Mouse (Mus musculus) adrenal gland (tissue): Measurements from ENCODE around the gene Senp1.

Source experiments
- intact Hi-C: fragments of 180-260 bp; cut with DNase I; formaldehyde crosslinking; loops from one replicate; pipeline ENCODE4 v1.15.1; 2025

Senp1 gene

GRCm38 (mm10) chr15:98108297-98109152 lies 15.0 kb upstream of the Senp1 start:
- intact Hi-C loops, result no loop called here

DNA sequence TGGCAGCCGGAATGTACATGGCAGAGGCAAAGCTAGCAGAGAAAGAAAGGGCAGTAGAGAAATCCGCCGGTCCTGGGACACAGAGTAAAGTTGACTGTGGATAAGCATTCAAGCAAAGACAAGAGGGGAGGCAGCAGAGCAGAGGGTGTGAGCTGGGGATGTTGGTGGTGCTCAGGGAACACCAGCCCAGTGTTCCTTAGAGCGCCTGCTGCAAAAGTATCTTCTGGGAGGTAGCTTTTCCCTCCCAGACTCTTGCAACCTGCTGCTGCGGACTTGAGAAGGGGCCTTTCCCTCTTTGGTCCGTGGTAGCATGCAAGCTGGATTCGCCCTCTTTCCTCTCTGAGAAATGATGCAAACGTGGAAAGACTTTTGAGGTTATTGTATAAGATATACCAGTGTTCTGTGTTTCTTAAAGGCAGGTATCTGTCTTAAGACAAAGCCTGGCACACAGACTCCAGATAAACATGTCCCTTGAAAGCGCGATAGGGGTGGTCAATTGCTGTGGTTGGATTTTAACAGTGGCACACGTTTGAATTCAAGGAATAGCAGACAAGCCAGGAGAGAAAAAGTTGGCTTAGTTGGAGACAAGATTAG lies 14.3 kb upstream of the Senp1 start:
- intact Hi-C loops, result no loop called here

GRCm38 (mm10) chr15:98107230-98107629 lies 13.7 kb upstream of the Senp1 start:
- intact Hi-C loops, result no loop called here

DNA sequence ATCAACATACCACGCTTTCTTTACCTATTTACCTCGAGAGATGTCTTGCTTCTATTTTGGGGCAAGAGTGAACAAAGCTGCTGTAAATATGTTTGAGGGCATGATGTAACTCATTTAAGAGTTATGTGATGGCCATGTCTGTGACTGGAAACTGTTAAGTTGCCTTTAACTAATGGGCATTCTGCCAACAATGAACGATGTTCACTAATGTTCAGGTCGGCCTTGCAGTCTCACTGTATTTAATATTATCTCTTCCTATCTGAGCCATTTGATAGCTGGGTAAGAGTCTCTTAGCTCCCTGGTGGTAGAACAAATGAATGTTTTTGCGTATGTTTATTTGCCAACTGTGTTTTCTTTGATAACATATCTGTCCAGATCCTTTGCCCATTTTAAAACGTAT lies 13.0 kb upstream of the Senp1 start:
- intact Hi-C loops, result no loop called here

GRCm38 (mm10) chr15:98102401-98102800 lies 8.9 kb upstream of the Senp1 start:
- intact Hi-C loops, result no loop called here

GRCm38 (mm10) chr15:98098519-98098918 lies 5.0 kb upstream of the Senp1 start:
- intact Hi-C loops, result no loop called here

GRCm38 (mm10) chr15:98096957-98097356 lies 3.4 kb upstream of the Senp1 start:
- intact Hi-C loops, result no loop called here

GRCm38 (mm10) chr15:98094905-98095304 lies 1.4 kb upstream of the Senp1 start:
- intact Hi-C loops, result no loop called here

DNA sequence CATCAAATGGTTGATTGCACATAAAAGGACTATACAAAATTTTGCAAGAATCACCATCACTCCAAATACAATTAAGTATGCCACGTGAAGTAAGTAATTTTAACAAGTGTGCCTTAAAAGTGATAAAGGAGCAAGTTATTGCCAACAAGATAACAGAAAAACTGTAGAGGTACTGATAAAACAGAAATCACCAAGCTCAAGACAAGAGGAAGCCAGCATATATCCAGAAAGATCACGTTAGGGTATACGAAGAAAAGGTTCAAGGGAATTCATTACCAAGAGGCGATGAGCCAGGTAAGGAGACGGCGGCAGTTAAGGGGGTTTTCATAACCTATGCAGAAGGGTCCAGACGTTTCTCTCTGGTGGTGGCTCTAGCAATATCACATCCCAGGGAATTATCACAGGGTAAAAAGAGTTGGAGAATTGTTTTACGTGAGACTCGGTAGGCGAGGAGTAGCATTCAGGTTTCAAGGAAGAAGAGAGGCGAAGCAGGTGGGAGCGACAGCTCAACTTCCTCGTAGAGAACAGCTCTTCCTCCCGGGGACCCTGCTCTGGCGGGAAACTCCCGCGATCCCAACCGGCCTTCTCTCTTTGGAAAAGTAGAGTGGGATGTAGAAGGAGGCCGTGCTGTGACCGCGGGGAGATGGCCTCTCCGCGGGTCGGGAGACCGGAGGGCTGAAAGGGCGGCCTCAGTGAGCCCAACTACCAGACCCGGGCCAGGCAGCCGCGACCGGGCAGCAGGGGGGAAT lies 998 bp downstream of the Senp1 start, which contains the start of gene Pfkm:
Gene Pfkm (plus strand): TSS at position 218 of the 749 bp plus-strand sequence.
- intact Hi-C loops, result no loop called here

DNA sequence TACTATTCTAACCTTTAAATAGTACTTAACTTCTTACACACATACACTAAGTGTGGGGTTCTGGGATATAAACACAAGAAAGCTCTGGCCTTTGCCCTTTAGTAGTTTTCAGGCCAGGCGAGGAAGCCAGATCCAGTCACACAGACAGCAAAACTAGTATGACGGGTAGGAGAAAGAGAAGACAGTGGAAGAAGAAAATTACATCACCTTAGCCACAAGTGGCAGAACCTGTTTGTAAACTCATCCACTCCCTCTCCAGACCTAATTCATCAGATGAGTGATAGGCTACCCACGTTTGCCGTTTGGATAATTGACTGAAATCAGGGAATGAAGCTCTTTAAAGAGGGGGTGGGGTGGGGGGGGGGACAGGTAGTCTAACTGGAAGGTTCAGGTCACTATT lies 1.7 kb downstream of the Senp1 start:
- intact Hi-C loops, result no loop called here

GRCm38 (mm10) chr15:98089421-98090183 lies 3.9 kb downstream of the Senp1 start:
- intact Hi-C loops, result loop anchor here (5.0 to 10.0 kb wide), 3 partner anchors 63 to 305 kb away; no protein-coding TSS in a partner anchor

- intact Hi-C loops, result loop anchor here (5.0 to 10.0 kb wide), 3 partner anchors 63 to 306 kb away; no protein-coding TSS in a partner anchor
These were observed 4.7 kb downstream of the Senp1 start for GRCm38 (mm10) chr15:98088889-98089288.

GRCm38 (mm10) chr15:98076901-98077300 lies 16.6 kb downstream of the Senp1 start:
- intact Hi-C loops, result no loop called here

- intact Hi-C loops, result no loop called here
These were observed 18.5 kb downstream of the Senp1 start for GRCm38 (mm10) chr15:98075034-98075433.

GRCm38 (mm10) chr15:98074521-98074920 lies 19.0 kb downstream of the Senp1 start:
- intact Hi-C loops, result no loop called here

GRCm38 (mm10) chr15:98070376-98070775 lies 23.2 kb downstream of the Senp1 start:
- intact Hi-C loops, result no loop called here

DNA sequence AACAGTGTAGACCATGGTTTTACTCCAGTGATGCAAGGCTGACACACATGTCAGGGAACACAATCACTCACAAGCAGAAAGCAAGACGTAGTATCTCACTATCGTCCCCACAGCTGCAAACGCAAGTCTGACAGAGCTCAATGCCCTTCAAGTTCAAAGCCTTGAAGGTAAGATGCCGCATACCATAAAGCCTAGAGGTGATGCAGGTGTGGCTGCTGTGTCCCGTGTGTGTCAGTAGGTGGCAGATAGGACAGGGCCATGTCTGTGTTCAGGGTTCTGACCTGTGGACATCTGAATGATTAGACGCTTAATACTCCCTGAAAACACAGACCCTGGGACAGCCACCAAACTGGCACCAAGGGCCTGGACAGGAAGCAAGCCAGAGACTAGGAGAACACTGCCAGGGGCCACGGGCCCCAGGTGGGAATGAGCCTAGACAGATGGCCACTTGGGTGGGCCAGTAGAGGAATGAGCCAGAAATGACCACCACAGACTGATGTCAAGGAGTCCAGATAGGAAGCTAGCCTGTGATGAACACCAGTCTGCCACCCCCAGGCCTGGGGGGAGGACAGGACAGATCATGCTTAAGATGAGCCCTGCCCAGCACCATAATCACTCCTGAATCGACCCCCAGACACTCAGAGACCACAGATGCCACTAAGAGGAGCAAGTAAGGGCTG lies 23.8 kb downstream of the Senp1 start:
- intact Hi-C loops, result no loop called here

DNA sequence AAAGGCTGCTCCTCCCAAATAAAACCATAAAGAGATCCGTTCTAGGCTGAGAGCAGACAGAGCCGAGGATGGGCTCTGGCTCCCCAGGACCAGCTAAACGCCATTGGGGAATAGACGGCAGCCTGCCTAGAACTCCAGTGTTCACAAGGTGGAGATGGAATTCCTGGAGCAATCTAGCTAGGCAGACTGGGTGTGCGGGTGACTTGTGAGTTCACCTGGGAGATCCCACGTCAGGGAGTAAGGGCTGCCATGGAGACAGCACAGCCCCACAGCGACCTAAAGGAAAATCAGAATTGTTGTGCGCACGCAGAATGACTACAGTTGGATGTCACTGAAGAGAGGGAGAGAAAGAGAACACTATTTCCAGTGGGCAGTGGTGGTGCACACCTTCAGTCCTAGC lies 25.0 kb downstream of the Senp1 start:
- intact Hi-C loops, result no loop called here

DNA sequence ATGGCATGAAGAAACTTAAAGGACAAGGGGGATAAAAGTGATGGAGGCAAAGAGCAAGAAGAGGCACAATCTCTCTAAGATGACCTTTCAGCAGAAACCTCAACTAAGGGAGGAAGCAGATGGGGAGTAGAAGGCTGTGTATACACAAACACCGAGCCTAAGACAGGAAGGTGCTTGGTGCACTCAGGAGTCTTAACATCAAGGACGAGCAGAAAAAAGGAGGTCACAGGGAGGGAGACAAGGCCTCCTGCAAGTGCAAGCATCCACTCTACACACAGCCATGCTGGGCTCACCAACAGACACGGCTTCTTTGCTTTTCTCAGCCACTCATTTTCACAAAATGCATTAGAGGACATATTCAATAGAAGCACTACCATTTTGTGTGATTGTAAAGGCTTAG lies 26.1 kb downstream of the Senp1 start:
- intact Hi-C loops, result no loop called here

- intact Hi-C loops, result no loop called here
These were observed 26.9 kb downstream of the Senp1 start for GRCm38 (mm10) chr15:98066602-98067001.

GRCm38 (mm10) chr15:98065881-98066280 lies 27.7 kb downstream of the Senp1 start:
- intact Hi-C loops, result no loop called here
